Mouse (Mus musculus) frontal cortex, postnatal 10 days (tissue): Measurements from ENCODE around the gene Pcgf5.
"Not testable (repeated sequence)": the region's sequence is repeated elsewhere in the genome, so short reads cannot be mapped to it uniquely, and the experiment has no call there.

Experiments
- DNase-seq, 2 experiments: peaks; one replicate each; pipeline ENCODE4 v3.0.0; 2022; ENCODE audit warnings: low spot score in 2 of 2, mixed read lengths in 1 of 2

The Pcgf5 gene

GRCm38 (mm10) chr19:36384426-36384825, 36.3 kb downstream of the Pcgf5 start:
- DNase-seq, result no peak

GRCm38 (mm10) chr19:36388502-36388901, 40.4 kb downstream of the Pcgf5 start:
- no peak for DNase-seq

- DNase-seq, result no peak
Observed at GRCm38 (mm10) chr19:36390714-36391113, 42.6 kb downstream of the Pcgf5 start.

- DNase-seq, result no peak
Observed at GRCm38 (mm10) chr19:36398500-36398899, 50.4 kb downstream of the Pcgf5 start.

GRCm38 (mm10) chr19:36408352-36409100, 60.4 kb downstream of the Pcgf5 start:
- DNase-seq, result no peak

GRCm38 (mm10) chr19:36409280-36409860, 61.3 kb downstream of the Pcgf5 start:
- peak; percentile 77 to 87 for DNase-seq

GRCm38 (mm10) chr19:36409861-36410392, 61.8 kb downstream of the Pcgf5 start:
- DNase-seq, result peak in 1 of 2 experiments; percentile 23

GRCm38 (mm10) chr19:36419885-36420284, 71.8 kb downstream of the Pcgf5 start:
- no peak for DNase-seq

- DNase-seq, result no peak
Observed at GRCm38 (mm10) chr19:36427195-36427876, 79.2 kb downstream of the Pcgf5 start.

- no peak for DNase-seq
Observed at GRCm38 (mm10) chr19:36428116-36428515, 80.0 kb downstream of the Pcgf5 start.

- DNase-seq, result no peak
Observed at GRCm38 (mm10) chr19:36429354-36429753, 81.2 kb downstream of the Pcgf5 start.

GRCm38 (mm10) chr19:36433161-36433560, 85.1 kb downstream of the Pcgf5 start:
- no peak for DNase-seq

- DNase-seq, result peak in 1 of 2 experiments; percentile 36
Observed at GRCm38 (mm10) chr19:36439894-36440714, 92.0 kb downstream of the Pcgf5 start.

- no peak for DNase-seq
Observed at GRCm38 (mm10) chr19:36450997-36451608, 103.0 kb downstream of the Pcgf5 start.

GRCm38 (mm10) chr19:36451731-36452130, 103.6 kb downstream of the Pcgf5 start:
- DNase-seq, result no peak

GRCm38 (mm10) chr19:36452210-36452609, 104.1 kb downstream of the Pcgf5 start:
- DNase-seq, result not testable (repeated sequence)

- DNase-seq, result no peak
Observed at GRCm38 (mm10) chr19:36453451-36453850, 105.3 kb downstream of the Pcgf5 start.

- DNase-seq, result peak; percentile 33 to 51
Observed at GRCm38 (mm10) chr19:36470106-36470505, 122.0 kb downstream of the Pcgf5 start.

- DNase-seq, result no peak
Observed at GRCm38 (mm10) chr19:36471325-36471724, 123.2 kb downstream of the Pcgf5 start.

- no peak for DNase-seq
Observed at GRCm38 (mm10) chr19:36476596-36476995, 128.5 kb downstream of the Pcgf5 start.

GRCm38 (mm10) chr19:36477151-36477550, 129.0 kb downstream of the Pcgf5 start:
- peak in 1 of 2 experiments; percentile 34 for DNase-seq
